Mouse (Mus musculus) heart, embryonic 11.5 days (tissue): ENCODE data around the gene Csmd2. TPM values are rescaled to one million over a fixed set of nuclear protein-coding genes. Genes with fewer than 3 reads are reported as not detected.

Experiments used
- ATAC-seq: fragments of 200-750 bp; cut with Nextera tagmentation; replicated peaks from 2 replicates; pipeline ENCODE4 v1.8.0; 2017; ENCODE audit warnings: moderate library complexity; ENCODE audit not compliant: insufficient number of reproducible peaks, low FRiP score, low TSS enrichment
- H3K27ac ChIP-seq: fragments of 300-500 bp; sonication (generic); 2 replicates; pipeline ENCODE4 v1.5.1; 2014; ENCODE audit warnings: mild to moderate bottlenecking, low read depth, low read length
- H3K27me3 ChIP-seq: fragments of 300-500 bp; sonication (generic); 2 replicates; pipeline ENCODE4 v1.6.1; 2014; ENCODE audit warnings: mild to moderate bottlenecking, low read length, mixed read lengths; ENCODE audit not compliant: control insufficient read depth, insufficient read depth
- H3K36me3 ChIP-seq: fragments of 300-500 bp; sonication (generic); 2 replicates; pipeline ENCODE4 v1.6.1; 2014; ENCODE audit warnings: mild to moderate bottlenecking, low read length, moderate library complexity, mixed read lengths; ENCODE audit not compliant: control insufficient read depth, insufficient read depth
- H3K4me1 ChIP-seq: fragments of 300-500 bp; sonication (generic); 2 replicates; pipeline ENCODE4 v1.6.1; 2014; ENCODE audit warnings: low read length; ENCODE audit not compliant: control insufficient read depth, insufficient read depth
- H3K4me2 ChIP-seq: fragments of 300-500 bp; sonication (generic); 2 replicates; pipeline ENCODE4 v1.6.1; 2014; ENCODE audit warnings: mild to moderate bottlenecking, moderate library complexity
- H3K4me3 ChIP-seq: fragments of 300-500 bp; sonication (generic); 2 replicates; pipeline ENCODE4 v1.5.1; 2014; ENCODE audit warnings: low read depth, low read length
- H3K9ac ChIP-seq: fragments of 300-500 bp; sonication (generic); 2 replicates; pipeline ENCODE4 v1.6.1; 2014; ENCODE audit warnings: mild to moderate bottlenecking, low read depth, low read length, moderate library complexity
- H3K9me3 ChIP-seq: fragments of 300-500 bp; sonication (generic); replicated peaks from 2 replicates; pipeline ENCODE4 v1.6.1; 2016; ENCODE audit warnings: low read length; ENCODE audit not compliant: control insufficient read depth
- WGBS: fragments of 180-500 bp; shearing (Covaris S2); extraction: QIAGEN DNeasy Blood & Tissue Kit; methylation state at CpG from one replicate; pipeline ENCODE4 v1.1.7; 2014; ENCODE audit not compliant: insufficient replicate concordance; 5-methylcytosine and 5-hydroxymethylcytosine counted together
- polyA plus RNA-seq: library from polyadenylated mRNA; unstranded; fragments of >200 nt; fragmentation: Nextera tagmentation; extraction: Ambion mirVana; gene quantifications from 2 replicates; pipeline ENCODE4 v1.2.1, GENCODE M21; 2014

Csmd2 gene
- polyA plus RNA-seq, 1 experiment from 2014 or later, result 0.21 TPM

DNA sequence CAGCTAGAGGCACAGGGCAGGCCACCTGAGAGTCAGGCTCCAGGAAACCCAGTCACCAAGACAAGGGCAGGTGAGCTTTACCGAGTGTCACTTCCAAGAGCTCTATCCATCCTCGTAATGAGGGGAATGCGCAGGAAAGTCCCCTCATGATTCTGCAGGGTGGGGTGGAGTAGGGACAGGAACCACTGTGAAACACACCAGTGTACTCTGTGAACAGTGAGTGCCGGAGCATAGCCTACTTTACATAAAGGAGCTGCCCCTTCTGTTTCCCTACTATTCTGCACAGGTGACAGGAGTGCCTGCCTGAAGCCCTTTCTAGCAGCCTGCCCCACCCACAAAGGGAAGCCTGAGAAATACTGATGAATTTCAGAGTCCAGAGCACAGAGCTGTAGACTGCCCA is 605.6 kb downstream of the Csmd2 start:
- no peak overlapping the region for H3K9ac ChIP-seq
- 93% methylated on average over 4 of the region's 4 CpGs for WGBS
- H3K27ac ChIP-seq, result no peak overlapping the region
- H3K4me1 ChIP-seq, result no peaks in the 10 kb centered on the region
- H3K4me2 ChIP-seq, result no peak overlapping the region
- no peaks in the 10 kb centered on the region for H3K9me3 ChIP-seq
- no peak overlapping the region for H3K4me3 ChIP-seq
- H3K27me3 ChIP-seq, result no peaks in the 10 kb centered on the region
- H3K36me3 ChIP-seq, result peaks cover 2% of the 10 kb centered on the region; the same call in 1 of the 2 replicates
- no peak for ATAC-seq

DNA sequence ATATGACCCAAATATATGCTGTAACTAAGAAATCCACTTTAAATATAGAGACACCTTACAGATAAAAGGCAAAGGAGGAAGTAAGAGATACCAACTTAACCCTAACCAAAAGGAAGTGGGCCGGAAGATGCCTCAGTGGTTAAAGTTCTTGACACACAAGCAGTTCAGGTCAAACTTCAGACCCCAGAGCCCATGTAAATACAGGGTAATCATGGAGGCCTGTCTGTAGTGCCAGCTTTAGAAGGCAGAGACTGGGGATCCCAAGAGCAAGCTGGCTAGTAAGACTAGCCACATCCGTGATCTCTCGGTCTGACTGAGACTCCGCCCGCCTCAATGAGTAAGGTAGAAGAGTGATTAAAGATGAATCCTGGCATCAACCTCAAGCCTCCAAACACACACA is 606.4 kb downstream of the Csmd2 start:
- H3K36me3 ChIP-seq, result peaks cover 2% of the 10 kb centered on the region; the same call in 1 of the 2 replicates
- H3K4me3 ChIP-seq, result no peak overlapping the region
- H3K27ac ChIP-seq, result no peak overlapping the region
- no peaks in the 10 kb centered on the region for H3K27me3 ChIP-seq
- ATAC-seq, result no peak
- H3K9me3 ChIP-seq, result no peaks in the 10 kb centered on the region
- no peak overlapping the region for H3K9ac ChIP-seq
- H3K4me2 ChIP-seq, result no peak overlapping the region
- WGBS, result 90% methylated on average over 5 of the region's 5 CpGs
- no peaks in the 10 kb centered on the region for H3K4me1 ChIP-seq

DNA sequence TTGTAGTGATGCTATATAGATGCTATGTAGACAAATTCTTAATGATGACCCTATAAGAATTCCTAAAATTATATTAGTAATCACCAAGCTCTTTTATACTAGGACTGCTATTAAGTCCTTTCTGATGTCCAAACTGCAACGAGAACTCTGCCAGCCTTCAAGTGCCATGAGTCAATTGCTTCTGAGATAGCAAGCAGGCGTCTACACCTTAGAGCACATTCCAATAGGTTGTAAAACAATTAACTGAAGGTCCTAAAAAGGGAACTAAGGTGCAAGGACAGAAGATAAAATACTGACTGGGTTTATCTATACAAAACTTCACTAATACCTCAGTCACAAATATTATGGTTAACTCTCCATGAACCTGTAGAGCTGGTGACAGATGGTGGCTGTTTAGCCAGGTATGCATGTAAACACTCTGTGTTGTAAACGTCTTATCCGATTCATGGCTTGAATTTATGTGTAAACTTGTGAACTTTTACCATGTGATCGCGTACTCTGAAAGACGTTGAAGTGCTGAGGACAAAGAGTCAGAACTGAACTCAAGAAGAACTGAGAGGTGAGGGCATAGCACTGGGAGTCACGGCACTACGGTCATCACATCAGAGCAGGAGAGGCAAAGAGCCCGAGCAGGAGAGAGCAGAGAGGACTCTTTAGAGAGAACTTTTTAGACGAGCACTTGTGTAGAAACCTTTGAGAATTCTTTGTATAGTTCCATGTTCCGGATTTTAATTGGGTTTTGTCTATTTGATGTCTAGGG is 610.3 kb downstream of the Csmd2 start:
- Histone ChIP-seq H3K4me1 (no peaks in the 10 kb centered on the region), H3K27ac (no peak overlapping the region), H3K36me3 (no peaks in the 10 kb centered on the region), H3K9ac (no peak overlapping the region), H3K27me3 (no peaks in the 10 kb centered on the region), H3K4me3 (no peak overlapping the region), H3K4me2 (no peak overlapping the region), H3K9me3 (no peaks in the 10 kb centered on the region)
- 74% methylated on average over 12 of the region's 12 CpGs for WGBS
- no peak for ATAC-seq

DNA sequence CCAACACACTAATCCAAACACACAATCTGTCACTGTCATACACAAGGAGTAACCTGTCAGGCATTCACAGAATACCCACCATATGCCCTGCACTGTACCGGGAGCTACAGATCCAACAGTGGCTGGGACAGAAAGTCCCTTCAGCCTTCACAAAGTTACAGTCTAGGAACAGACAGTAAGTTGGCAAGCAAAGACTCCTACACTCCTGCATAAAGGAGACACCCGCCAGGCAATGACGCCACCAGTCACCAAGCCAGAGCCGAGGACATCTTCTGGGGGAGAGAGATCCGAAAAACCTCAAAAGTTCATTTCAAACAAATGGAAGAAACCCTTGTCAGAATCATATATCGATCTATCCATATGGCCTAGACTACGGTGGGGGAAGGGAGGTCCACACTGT is 618.9 kb downstream of the Csmd2 start:
- no peak for ATAC-seq
- H3K9me3 ChIP-seq, result no peaks in the 10 kb centered on the region
- H3K36me3 ChIP-seq, result peaks cover 4% of the 10 kb centered on the region; the same call in 1 of the 2 replicates
- 89% methylated on average over 7 of the region's 7 CpGs for WGBS
- H3K4me2 ChIP-seq, result no peak overlapping the region
- peaks cover 9% of the 10 kb centered on the region for H3K4me1 ChIP-seq
- H3K27ac ChIP-seq, result no peak overlapping the region
- no peak overlapping the region for H3K4me3 ChIP-seq
- no peak overlapping the region for H3K9ac ChIP-seq
- no peaks in the 10 kb centered on the region for H3K27me3 ChIP-seq

DNA sequence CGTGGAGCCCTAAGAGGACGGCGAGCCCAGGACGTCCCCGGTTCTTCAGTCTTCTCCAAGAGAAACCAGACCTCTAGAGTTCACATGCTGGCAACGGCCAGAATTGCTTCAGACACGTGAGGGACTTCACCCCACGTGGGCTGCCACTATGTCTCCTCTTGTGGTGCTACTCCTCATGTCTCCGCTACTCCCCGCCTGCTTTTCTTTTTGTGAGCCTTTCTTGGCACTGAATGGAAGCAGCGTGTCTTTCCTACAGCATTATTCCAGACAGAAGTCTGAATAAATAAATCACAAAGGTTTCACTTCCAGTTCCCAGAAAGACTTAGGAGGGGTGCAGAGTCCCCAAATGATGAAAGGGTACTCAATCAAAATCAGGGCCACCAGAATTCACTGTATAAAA is 620.0 kb downstream of the Csmd2 start:
- H3K36me3 ChIP-seq, result peaks cover 4% of the 10 kb centered on the region; the same call in 1 of the 2 replicates
- WGBS, result 81% methylated on average over 11 of the region's 11 CpGs
- peaks cover 9% of the 10 kb centered on the region for H3K4me1 ChIP-seq
- H3K9ac ChIP-seq, result no peak overlapping the region
- no peaks in the 10 kb centered on the region for H3K27me3 ChIP-seq
- H3K4me3 ChIP-seq, result no peak overlapping the region
- no peak overlapping the region for H3K4me2 ChIP-seq
- no peaks in the 10 kb centered on the region for H3K9me3 ChIP-seq
- ATAC-seq, result no peak
- H3K27ac ChIP-seq, result no peak overlapping the region

DNA sequence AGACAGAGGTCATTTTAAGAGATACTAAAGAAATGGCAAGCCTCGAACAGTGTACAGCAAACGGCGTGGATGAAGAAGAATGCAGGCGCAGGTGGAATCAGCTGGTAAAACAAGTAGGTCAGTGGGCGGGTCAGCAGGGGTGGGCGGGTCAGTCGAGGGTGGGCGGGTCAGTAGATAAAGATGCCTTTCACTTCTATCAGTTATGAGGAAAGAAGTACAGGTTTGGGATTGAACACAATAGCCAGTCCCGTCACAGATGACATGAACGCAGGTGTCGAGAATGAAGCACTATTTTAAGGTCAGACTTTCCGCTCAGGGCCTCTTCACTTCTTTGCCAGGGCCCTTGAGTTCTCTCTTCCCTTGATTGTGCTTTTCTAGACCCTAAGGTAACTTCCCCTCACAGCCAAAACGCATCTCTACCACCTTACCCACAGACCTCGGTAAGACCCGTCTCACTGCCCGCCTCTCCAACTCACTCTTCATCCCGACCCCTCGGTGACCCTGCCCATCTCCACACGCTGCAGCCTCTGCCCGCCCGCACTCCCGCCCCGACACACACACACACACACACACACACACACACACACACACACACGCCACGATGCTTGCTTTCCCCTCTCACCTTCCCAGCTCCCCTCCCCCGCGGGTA is 621.7 kb downstream of the Csmd2 start:
- Histone ChIP-seq H3K36me3 (no peaks in the 10 kb centered on the region; the same call in 1 of the 2 replicates), H3K4me3 (peak overlapping the region; percentile 60), H3K27me3 (no peaks in the 10 kb centered on the region), H3K4me1 (peaks cover 9% of the 10 kb centered on the region), H3K9me3 (no peaks in the 10 kb centered on the region), H3K27ac (no peak overlapping the region), H3K9ac (peak overlapping the region; percentile 78), H3K4me2 (peak overlapping the region; percentile 74)
- peak; percentile 46 for ATAC-seq
- WGBS, result 8% methylated on average over 25 of the region's 27 CpGs

DNA sequence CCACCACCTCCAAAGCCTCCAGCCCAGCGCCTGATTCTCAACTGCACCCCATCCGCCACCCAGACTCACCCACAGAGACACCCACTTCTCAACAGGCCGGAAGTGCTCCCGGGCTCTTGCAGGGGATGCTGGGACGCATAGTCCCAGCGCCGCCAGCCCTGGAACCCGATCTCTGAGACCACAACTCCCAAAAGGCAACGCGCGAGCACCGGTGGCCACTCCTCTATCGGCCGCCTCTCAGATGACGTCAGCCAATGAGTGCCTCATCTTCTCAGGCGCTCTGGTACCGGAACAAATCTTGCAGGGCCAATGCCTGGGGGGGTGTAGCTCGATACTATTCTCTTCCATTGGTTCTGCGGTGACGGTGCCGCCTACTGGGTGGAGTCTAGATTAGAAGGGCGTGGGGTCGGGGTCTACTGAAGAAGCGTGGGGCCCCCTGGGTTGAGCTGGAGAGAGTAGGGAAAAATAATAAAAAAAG is 622.3 kb downstream of the Csmd2 start, which contains the start of gene Zscan20:
Gene Zscan20 (minus strand): TSS at position 174 of the 478 bp plus-strand sequence.
- no peaks in the 10 kb centered on the region for H3K27me3 ChIP-seq
- H3K9me3 ChIP-seq, result no peaks in the 10 kb centered on the region
- no peaks in the 10 kb centered on the region for H3K36me3 ChIP-seq
- H3K9ac ChIP-seq, result peak within 1 kb of the TSS; percentile 78
- H3K27ac ChIP-seq, result no peak within 1 kb of the TSS
- peak within 1 kb of the TSS; percentile 74 for H3K4me2 ChIP-seq
- ATAC-seq, result peak; percentile 95
- H3K4me1 ChIP-seq, result peaks cover 9% of the 10 kb centered on the region
- peak within 1 kb of the TSS; percentile 60 for H3K4me3 ChIP-seq
- under 1% methylated on average over 24 of the region's 24 CpGs for WGBS

DNA sequence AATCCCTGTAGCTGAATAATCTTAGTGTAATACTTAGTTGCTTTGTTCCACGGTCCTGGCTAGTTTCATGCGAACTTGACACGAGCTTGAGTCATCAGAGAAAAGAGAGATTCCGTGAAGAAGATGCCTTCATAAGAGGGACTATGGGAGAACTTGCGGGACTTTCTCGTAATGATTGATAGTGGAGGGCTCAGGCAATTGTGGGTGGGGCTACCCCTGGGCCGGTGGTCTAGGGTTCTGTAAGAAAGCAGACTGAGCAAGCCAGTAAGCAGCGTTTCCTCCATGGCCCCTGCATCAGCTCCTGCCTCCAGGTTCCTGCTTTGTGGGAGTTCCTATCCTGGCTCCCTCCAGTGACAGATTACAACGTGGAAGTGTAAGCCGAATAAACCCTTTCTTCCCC is 623.0 kb downstream of the Csmd2 start:
- Histone ChIP-seq H3K36me3 (no peaks in the 10 kb centered on the region), H3K4me1 (peaks cover 9% of the 10 kb centered on the region), H3K27ac (no peak overlapping the region), H3K9me3 (no peaks in the 10 kb centered on the region), H3K4me2 (peak overlapping the region; percentile 74), H3K9ac (no peak overlapping the region), H3K27me3 (no peaks in the 10 kb centered on the region; the same call in 1 of the 2 replicates), H3K4me3 (peak overlapping the region; percentile 60)
- 21% methylated on average over 10 of the region's 10 CpGs for WGBS
- no peak for ATAC-seq
